Mouse (Mus musculus): ENCODE data around the gene Ropn1l.

The Ropn1l gene

GRCm38 (mm10) chr15:31447121-31447520, 6.4 kb downstream of the Ropn1l start:
- DNase-seq (ENCODE audit: low spot score), result peak; percentile 75

- no peak for DNase-seq (ENCODE audit: low spot score)
Measured at GRCm38 (mm10) chr15:31442698-31443097, 10.8 kb downstream of the Ropn1l start.

GRCm38 (mm10) chr15:31441996-31442395, 11.5 kb downstream of the Ropn1l start:
- DNase-seq (ENCODE audit: low spot score), result no peak

- no peak for DNase-seq (ENCODE audit: low spot score)
Measured at GRCm38 (mm10) chr15:31436811-31437210, 16.7 kb downstream of the Ropn1l start.

GRCm38 (mm10) chr15:31436083-31436482, 17.5 kb downstream of the Ropn1l start:
- no peak for DNase-seq (ENCODE audit: low spot score)

- DNase-seq (ENCODE audit: low spot score), result no peak
Measured at GRCm38 (mm10) chr15:31433768-31434167, 19.8 kb downstream of the Ropn1l start.

GRCm38 (mm10) chr15:31431847-31432246, 21.7 kb downstream of the Ropn1l start:
- DNase-seq (ENCODE audit: low spot score), result no peak

GRCm38 (mm10) chr15:31430014-31430413, 23.5 kb downstream of the Ropn1l start:
- no peak for DNase-seq (ENCODE audit: low spot score)

GRCm38 (mm10) chr15:31429429-31429828, 24.1 kb downstream of the Ropn1l start:
- no peak for DNase-seq (ENCODE audit: low spot score)

GRCm38 (mm10) chr15:31428571-31428970, 25.0 kb downstream of the Ropn1l start:
- DNase-seq (ENCODE audit: low spot score), result peak; percentile 67

GRCm38 (mm10) chr15:31427390-31427789, 26.1 kb downstream of the Ropn1l start:
- no peak for DNase-seq (ENCODE audit: low spot score)

- no peak for DNase-seq (ENCODE audit: low spot score)
Measured at GRCm38 (mm10) chr15:31426066-31426706, 27.4 kb downstream of the Ropn1l start.

- DNase-seq (ENCODE audit: low spot score), result no peak
Measured at GRCm38 (mm10) chr15:31422649-31423369, 30.7 kb downstream of the Ropn1l start.

- no peak for DNase-seq (ENCODE audit: low spot score)
Measured at GRCm38 (mm10) chr15:31419037-31419436, 34.5 kb downstream of the Ropn1l start.

- DNase-seq (ENCODE audit: low spot score), result no peak
Measured at GRCm38 (mm10) chr15:31418686-31419024, 34.9 kb downstream of the Ropn1l start.

- DNase-seq (ENCODE audit: low spot score), result peak; percentile 54
Measured at GRCm38 (mm10) chr15:31417796-31418685, 35.5 kb downstream of the Ropn1l start.

GRCm38 (mm10) chr15:31417409-31417795, 36.1 kb downstream of the Ropn1l start:
- no peak for DNase-seq (ENCODE audit: low spot score)

GRCm38 (mm10) chr15:31415181-31415580, 38.4 kb downstream of the Ropn1l start:
- no peak for DNase-seq (ENCODE audit: low spot score)

GRCm38 (mm10) chr15:31414179-31414898, 39.2 kb downstream of the Ropn1l start:
- no peak for DNase-seq (ENCODE audit: low spot score)

- no peak for DNase-seq (ENCODE audit: low spot score)
Measured at GRCm38 (mm10) chr15:31413662-31414061, 39.9 kb downstream of the Ropn1l start.

- no peak for DNase-seq (ENCODE audit: low spot score)
Measured at GRCm38 (mm10) chr15:31412933-31413332, 40.6 kb downstream of the Ropn1l start.

- DNase-seq (ENCODE audit: low spot score), result no peak
Measured at GRCm38 (mm10) chr15:31412436-31412835, 41.1 kb downstream of the Ropn1l start.

Measured in layer of hippocampus, adult 11-12 months (tissue).